Comparison of ENCODE assay signal across 8 mouse cellular contexts in genomic region chr13:114455788-114456187, GRCm38 (mm10). TPM values are rescaled to one million over a fixed set of nuclear protein-coding genes. Genes with fewer than 3 reads are reported as not detected.
DNase-seq lines count a peak whose midpoint lies in the region; ATAC-seq lines count a peak whose summit lies in the region.

No protein-coding gene starts in this region.

- H3K9me3 ChIP-seq in lung, embryonic 15.5 days: no peaks in the 10 kb centered on the region
- no peaks in the 10 kb centered on the region for H3K9me3 ChIP-seq in forebrain, embryonic 16.5 days (ENCODE audit: control insufficient read depth, low read length)
- no peaks in the 10 kb centered on the region for H3K9me3 ChIP-seq in limb, embryonic 13.5 days
- H3K9me3 ChIP-seq in neural tube, embryonic 15.5 days (replicated peaks): no peaks in the 10 kb centered on the region

- H3K9ac ChIP-seq in lung, embryonic 15.5 days: no peak overlapping the region
- no peak overlapping the region for H3K9ac ChIP-seq in forebrain, embryonic 16.5 days (replicated peaks; ENCODE audit: low read depth, low read length)
- peak overlapping the region; percentile 60; the same call in 1 of the 2 replicates for H3K9ac ChIP-seq in limb, embryonic 13.5 days
- 0 out of 2 replicates have a peak overlapping the region, but pooled peaks have one; percentile 11 for H3K9ac ChIP-seq in neural tube, embryonic 15.5 days (replicated peaks)

- no peak for ATAC-seq in lung, embryonic 15.5 days (ENCODE audit: borderline replicate concordance, extremely low read depth, low FRiP score, low TSS enrichment)
- no peak for ATAC-seq in forebrain, embryonic 16.5 days
- no peak for ATAC-seq in limb, embryonic 13.5 days (ENCODE audit: low FRiP score, low read depth)
- no peak for ATAC-seq in neural tube, embryonic 15.5 days (ENCODE audit: low FRiP score)

- 45% methylated on average over 13 of the region's 13 CpGs for WGBS in lung, embryonic 15.5 days
- WGBS in forebrain, embryonic 16.5 days: 28% methylated on average over 13 of the region's 13 CpGs
- 51% methylated on average over 13 of the region's 13 CpGs for WGBS in limb, embryonic 13.5 days
- 47% methylated on average over 13 of the region's 13 CpGs for WGBS in neural tube, embryonic 15.5 days

- DNase-seq in lung, postnatal 14 days: no peak
- DNase-seq in testis, postnatal 14 days (ENCODE audit: low spot score): no peak
- no peak for DNase-seq in layer of hippocampus, postnatal 25 days (ENCODE audit: extremely low spot score in 1 of 2, low spot score in 1 of 2)
- no peak for DNase-seq in ovary, postnatal 14 days (ENCODE audit: low spot score)

- H3K27me3 ChIP-seq in lung, embryonic 15.5 days: peaks cover 60% of the 10 kb centered on the region
- peaks cover 20% of the 10 kb centered on the region for H3K27me3 ChIP-seq in forebrain, embryonic 16.5 days (replicated peaks; ENCODE audit: control insufficient read depth, insufficient read depth, low read length)
- peaks cover 60% of the 10 kb centered on the region for H3K27me3 ChIP-seq in limb, embryonic 13.5 days
- H3K27me3 ChIP-seq in neural tube, embryonic 15.5 days (replicated peaks): peaks cover 29% of the 10 kb centered on the region

- peak overlapping the region; percentile 19 for H3K4me3 ChIP-seq in lung, embryonic 15.5 days
- peak overlapping the region; percentile 32 for H3K4me3 ChIP-seq in forebrain, embryonic 16.5 days (replicated peaks; ENCODE audit: low read length)
- peak overlapping the region; percentile 60 for H3K4me3 ChIP-seq in limb, embryonic 13.5 days
- peak overlapping the region; percentile 58 for H3K4me3 ChIP-seq in neural tube, embryonic 15.5 days (replicated peaks)

- no peaks in the 10 kb centered on the region for H3K36me3 ChIP-seq in lung, embryonic 15.5 days
- H3K36me3 ChIP-seq in forebrain, embryonic 16.5 days (ENCODE audit: control insufficient read depth, insufficient read depth): no peaks in the 10 kb centered on the region
- H3K36me3 ChIP-seq in limb, embryonic 13.5 days: peaks cover 7% of the 10 kb centered on the region
- no peaks in the 10 kb centered on the region for H3K36me3 ChIP-seq in neural tube, embryonic 15.5 days

- H3K27ac ChIP-seq in lung, embryonic 15.5 days: no peak overlapping the region
- H3K27ac ChIP-seq in forebrain, embryonic 16.5 days (ENCODE audit: low read length): no peak overlapping the region
- H3K27ac ChIP-seq in limb, embryonic 13.5 days: no peak overlapping the region
- H3K27ac ChIP-seq in neural tube, embryonic 15.5 days (replicated peaks): no peak overlapping the region

- peaks cover 36% of the 10 kb centered on the region for H3K4me1 ChIP-seq in lung, embryonic 15.5 days
- H3K4me1 ChIP-seq in forebrain, embryonic 16.5 days (replicated peaks; ENCODE audit: control insufficient read depth, insufficient read depth, low read length): peaks cover 39% of the 10 kb centered on the region
- peaks cover 27% of the 10 kb centered on the region for H3K4me1 ChIP-seq in limb, embryonic 13.5 days
- peaks cover 44% of the 10 kb centered on the region for H3K4me1 ChIP-seq in neural tube, embryonic 15.5 days

- H3K4me2 ChIP-seq in lung, embryonic 15.5 days: peak overlapping the region; percentile 100
- peak overlapping the region; percentile 96 for H3K4me2 ChIP-seq in forebrain, embryonic 16.5 days (ENCODE audit: low read length)
- H3K4me2 ChIP-seq in limb, embryonic 13.5 days (replicated peaks): peak overlapping the region; percentile 94
- H3K4me2 ChIP-seq in neural tube, embryonic 15.5 days: peak overlapping the region; percentile 99

RNA-seq across cellular contexts. Expression of gene Fst, which starts 3.0 kb away (rescaled TPM):
- 2.5 and 3.3 TPM in 2 replicates for polyA plus RNA-seq in lung, embryonic 15.5 days (2015; fragmentation: Nextera tagmentation; extraction: Ambion mirVana)
- 10.4 and 11.2 TPM in 2 replicates for polyA plus RNA-seq in forebrain, embryonic 16.5 days (2015; fragmentation: Nextera tagmentation; extraction: Ambion mirVana)
- polyA plus RNA-seq in limb, embryonic 13.5 days (2015; fragmentation: Nextera tagmentation; extraction: Ambion mirVana): 52.0 and 58.4 TPM in 2 replicates
- 6.4 and 20.7 TPM in 2 replicates for polyA plus RNA-seq in neural tube, embryonic 15.5 days (2015; fragmentation: Nextera tagmentation; extraction: Ambion mirVana)
- 1 to 10 TPM; 4.1 to 4.4 TPM for total RNA-seq in layer of hippocampus, postnatal 25 days (2021)

Comparison
In these comparisons a context has a peak if more than half of its experiments do, and no peak if none do; other contexts are left out.
1. H3K9ac ChIP-seq: peak in limb, embryonic 13.5 days (single experiment) and neural tube, embryonic 15.5 days (single experiment); none in lung, embryonic 15.5 days (single experiment) and forebrain, embryonic 16.5 days (single experiment).
2. Peak in every context shown above with its lines, with median percentiles within 50 percentile points of each other: H3K4me2 ChIP-seq and H3K4me3 ChIP-seq.